Mouse (Mus musculus) layer of hippocampus, adult 2 months (tissue): ENCODE measurements around the gene Cdr2l. TPM values are rescaled to one million over a fixed set of nuclear protein-coding genes. Genes with fewer than 3 reads are reported as not detected.

Experiments
- DNase-seq, 2 experiments: peaks; one replicate each; pipeline ENCODE4 v3.0.0; 2022; ENCODE audit warnings: low spot score in 2 of 2
- H3K27ac ChIP-seq: fragments of 200-600 bp; 2 replicates; pipeline ENCODE4 v1.8.1; 2022
- H3K4me3 ChIP-seq: fragments of 200-600 bp; 2 replicates; pipeline ENCODE4 v1.8.1; 2022; ENCODE audit warnings: mild to moderate bottlenecking
- CTCF ChIP-seq: fragments of 200-600 bp; conservative IDR thresholded peaks from 2 replicates; pipeline ENCODE4 v1.8.1; 2022; ENCODE audit warnings: antibody characterized with exemption, mild to moderate bottlenecking, moderate library complexity
- total RNA-seq, 2 experiments: library from RNA; stranded (reverse); gene quantifications; 2 replicates each; pipeline ENCODE4 v1.2.3; 2021

Gene Cdr2l
- total RNA-seq, 2 experiments from 2014 or later = 21.9 to 26.1 TPM

DNA sequence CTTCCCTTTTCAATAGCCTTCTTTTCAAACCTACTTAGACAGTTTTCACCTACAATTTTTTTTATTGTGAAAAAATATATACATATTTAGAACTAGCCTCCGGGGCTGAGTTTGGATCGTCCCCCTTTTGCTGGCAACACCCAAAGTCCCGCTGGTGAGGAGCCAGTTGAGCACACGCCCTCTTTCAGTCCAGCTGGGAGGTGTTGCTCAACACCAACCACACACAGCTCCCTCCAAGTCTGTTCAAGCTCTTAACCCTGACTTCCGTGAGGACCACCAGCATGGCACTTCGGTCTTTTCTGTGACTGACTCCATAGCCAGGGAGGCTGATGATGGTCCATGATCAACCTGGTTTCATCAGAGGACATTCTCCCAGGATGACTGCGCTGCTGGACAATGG, 16.4 kb downstream of the Cdr2l start:
- no peak for TF ChIP-seq CTCF
- no peak for DNase-seq
- Histone ChIP-seq H3K27ac (no peak overlapping the region), H3K4me3 (no peak overlapping the region)

DNA sequence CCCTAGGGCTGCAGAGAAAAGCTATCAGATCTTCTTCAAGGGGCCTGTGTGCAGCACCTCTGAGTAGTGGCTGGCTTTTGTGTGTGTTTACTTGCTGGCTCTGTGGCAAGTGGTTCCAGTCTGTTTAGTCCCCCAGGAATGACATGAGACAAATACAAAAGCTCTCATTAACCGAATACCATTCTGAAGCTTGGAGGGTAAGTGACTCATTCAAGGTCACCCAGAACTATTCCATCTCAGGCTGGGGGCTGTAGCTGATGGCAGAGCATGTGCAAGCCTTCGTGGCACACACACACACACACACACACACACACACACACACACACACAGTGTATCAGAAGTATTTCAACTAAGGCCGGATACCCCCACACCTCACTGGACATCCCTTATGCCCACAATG, 18.4 kb downstream of the Cdr2l start:
- DNase-seq = no peak
- peak overlapping the region; percentile 31 for H3K4me3 ChIP-seq
- H3K27ac ChIP-seq = peak overlapping the region; percentile 90
- TF ChIP-seq CTCF = no peak

DNA sequence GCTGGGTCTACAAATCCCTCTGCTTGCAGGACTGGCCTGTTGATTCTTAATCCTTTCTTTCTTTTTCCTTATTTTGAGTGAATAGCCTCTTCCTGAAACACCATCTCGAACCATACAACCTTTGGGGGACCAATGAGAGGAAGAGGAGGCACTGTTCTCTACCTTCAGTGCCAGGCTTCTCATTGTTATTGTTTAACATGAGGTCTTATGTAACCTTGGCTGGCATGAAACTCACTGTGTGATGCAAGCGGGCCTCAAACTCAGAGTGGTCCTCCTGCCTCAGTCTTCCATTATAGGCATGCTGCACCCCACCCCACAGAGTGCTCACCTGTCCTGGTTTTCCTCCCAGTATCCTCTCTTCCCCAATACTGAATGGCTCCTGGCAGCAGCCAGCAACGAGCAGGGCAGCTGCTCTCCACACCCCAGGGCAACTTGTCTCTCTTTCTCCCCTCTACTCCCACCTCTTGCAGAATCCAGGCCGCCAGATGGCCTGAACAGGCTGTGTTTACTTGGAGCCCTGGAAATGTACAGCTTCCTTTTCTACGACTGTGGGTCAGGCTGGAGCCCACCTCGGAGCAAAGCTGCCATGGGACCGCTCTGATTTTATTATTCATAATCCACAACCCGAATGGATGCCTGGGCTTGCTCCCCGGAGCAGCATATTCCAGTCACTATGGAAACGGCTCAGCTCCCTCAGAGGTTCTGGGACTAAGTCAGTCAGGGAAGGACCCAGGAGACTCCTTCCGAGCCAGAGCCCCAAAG, 19.1 kb downstream of the Cdr2l start:
- DNase-seq = peak; percentile 52 to 55
- TF ChIP-seq CTCF = no peak
- Histone ChIP-seq H3K4me3 (peak overlapping the region; percentile 31), H3K27ac (peak overlapping the region; percentile 90)

GRCm38 (mm10) chr11:115403338-115404124, 21.8 kb downstream of the Cdr2l start, which contains the start of gene Mrpl58:
Gene Mrpl58 (plus strand): TSS chr11:115403752.
- H3K4me3 ChIP-seq = peak within 1 kb of the TSS; percentile 95
- peak within 1 kb of the TSS; percentile 98 for H3K27ac ChIP-seq
- DNase-seq = peak; percentile 79 to 85
- TF ChIP-seq CTCF = no peak; the same call in 1 of the 2 replicates

GRCm38 (mm10) chr11:115405723-115406122, 24.0 kb downstream of the Cdr2l start:
- no peak overlapping the region for H3K4me3 ChIP-seq
- H3K27ac ChIP-seq = no peak overlapping the region
- DNase-seq = no peak
- TF ChIP-seq CTCF = no peak

- no peak for TF ChIP-seq CTCF
- no peak overlapping the region for H3K4me3 ChIP-seq
- peak overlapping the region; percentile 61; the same call in 1 of the 2 replicates for H3K27ac ChIP-seq
- no peak for DNase-seq
Measured at GRCm38 (mm10) chr11:115406858-115407401, 25.2 kb downstream of the Cdr2l start.

GRCm38 (mm10) chr11:115408266-115408920, 26.7 kb downstream of the Cdr2l start:
- peak overlapping the region; percentile 98 for H3K27ac ChIP-seq
- TF ChIP-seq CTCF = peak; percentile 26; the same call in 1 of the 2 replicates
- no peak for DNase-seq
- no peak overlapping the region for H3K4me3 ChIP-seq

DNA sequence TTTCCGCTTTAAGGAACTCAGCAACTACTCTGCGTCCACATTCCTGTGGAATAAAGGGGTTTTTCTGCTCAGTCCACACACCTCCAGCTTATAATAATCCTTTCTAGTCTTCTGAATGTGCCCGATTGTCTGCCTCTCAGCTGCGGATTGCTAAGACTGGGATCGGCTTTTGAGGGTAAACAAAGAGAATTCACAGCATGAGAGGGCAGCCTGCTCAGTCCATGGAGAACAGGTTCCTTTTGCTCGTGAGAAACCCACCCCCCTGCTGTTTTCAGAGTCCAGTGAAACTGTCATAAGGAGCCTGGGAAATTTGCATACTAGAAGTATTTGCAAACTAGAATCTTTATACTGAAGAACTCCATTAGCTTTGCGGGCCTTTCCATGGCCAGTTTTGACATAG, 27.8 kb downstream of the Cdr2l start:
- H3K27ac ChIP-seq = peak overlapping the region; percentile 98
- DNase-seq = no peak

GRCm38 (mm10) chr11:115419531-115420237, 38.0 kb downstream of the Cdr2l start, which contains the start of the genes Atp5h and Kctd2:
Gene Atp5h (minus strand): TSS chr11:115419962.
Gene Kctd2 (plus strand): TSS chr11:115420128.
- no peak for TF ChIP-seq CTCF
- DNase-seq = peak; percentile 95 to 97
- H3K27ac ChIP-seq = peak within 1 kb of the TSS; percentile 89
- peak within 1 kb of the TSS; percentile 78 for H3K4me3 ChIP-seq

More for the DNA sequence above, 27.8 kb downstream of the Cdr2l start:
- no peak overlapping the region for H3K4me3 ChIP-seq
- no peak for TF ChIP-seq CTCF

- Histone ChIP-seq H3K4me3 (peak overlapping the region; percentile 78), H3K27ac (peak overlapping the region; percentile 89)
- peak in 1 of 2 experiments; percentile 46 for DNase-seq
- TF ChIP-seq CTCF = peak; percentile 35; the same call in 1 of the 2 replicates
Measured at GRCm38 (mm10) chr11:115420336-115421190, 38.8 kb downstream of the Cdr2l start.

GRCm38 (mm10) chr11:115421328-115421727, 39.6 kb downstream of the Cdr2l start:
- Histone ChIP-seq H3K4me3 (peak overlapping the region; percentile 78; the same call in 1 of the 2 replicates), H3K27ac (peak overlapping the region; percentile 89)
- DNase-seq = no peak
- TF ChIP-seq CTCF = no peak
